Mouse (Mus musculus) embryonic fibroblast, embryonic 13.5 days (primary cell): ENCODE results near the gene Gcm1.

ENCODE experiments used
- CTCF ChIP-seq: IDR thresholded peaks from 2 replicates; pipeline ENCODE4 v1.5.1; 2011; ENCODE audit warnings: mild to moderate bottlenecking, control low read depth, low read length, moderate library complexity, borderline replicate concordance; ENCODE audit not compliant: insufficient read depth
- POLR2A ChIP-seq: IDR thresholded peaks from 2 replicates; pipeline ENCODE4 v1.6.1; 2011; ENCODE audit warnings: low read depth, mild to moderate bottlenecking, control low read depth, low read length, moderate library complexity

DNA sequence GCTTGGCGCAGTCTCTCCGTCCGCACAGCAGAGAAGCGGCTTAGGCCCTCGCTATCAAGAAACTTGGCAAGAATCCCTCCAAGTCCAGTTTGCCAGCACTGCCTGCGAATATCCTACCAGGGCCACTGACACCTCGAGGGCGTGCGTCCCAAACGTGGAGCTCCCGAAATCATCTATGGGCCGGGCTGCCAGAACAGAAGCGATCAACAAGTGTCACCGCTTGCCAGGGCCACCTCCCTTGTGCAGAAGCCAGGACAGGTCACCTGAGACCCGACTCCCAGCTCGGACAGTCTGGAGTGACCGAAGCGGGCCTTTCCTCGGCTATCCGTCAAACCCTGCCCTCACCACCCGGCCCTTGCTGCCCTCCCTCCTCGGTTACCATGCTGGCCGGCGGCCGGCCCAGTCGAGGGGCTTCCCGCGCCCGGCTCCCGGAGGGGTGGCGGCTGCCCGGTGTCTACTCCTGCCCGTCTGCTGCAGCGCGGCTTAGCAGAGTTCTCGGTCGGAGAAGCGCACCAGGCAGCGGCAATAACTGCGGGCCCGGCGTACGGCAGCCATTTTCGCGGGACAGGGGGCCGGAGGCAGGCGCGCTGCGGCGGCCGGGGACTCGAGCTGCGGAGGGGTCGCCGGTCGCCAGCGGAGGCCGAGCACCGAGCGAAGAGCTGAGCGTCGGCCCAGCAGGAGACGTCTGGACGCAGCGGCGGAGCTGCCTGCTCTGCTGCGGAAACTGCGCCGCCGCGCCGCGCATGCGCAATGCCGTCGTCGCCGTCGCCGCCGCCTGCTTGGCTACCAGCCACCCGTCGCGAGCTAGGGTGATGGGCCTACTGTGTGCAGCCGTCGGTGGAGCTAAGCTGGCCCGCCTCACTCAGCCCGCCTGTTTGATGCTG lies 56.4 kb downstream of the Gcm1 start:
- TF ChIP-seq CTCF (no peak), POLR2A (peak; percentile 94)
